Mouse (Mus musculus) R1 (cell line): ENCODE measurements at regions not wholly inside any gene's neighbourhood (a gene's known extent, or its start where the extent isn't known, plus 50 kb on each side); places are given as distances from the start of the nearest gene placed in this dataset.

ENCODE experiments used
- DNase-seq: peaks from one replicate; pipeline ENCODE4 v3.0.0-alpha.2; 2018; ENCODE audit warnings: low read depth, low spot score

GRCm38 (mm10) chr3:48207950-48208349, 1549.2 kb downstream of the Pcdh18 start:
- no peak for DNase-seq

- no peak for DNase-seq
Observed at GRCm38 (mm10) chr3:48194300-48194699, 1562.8 kb downstream of the Pcdh18 start.

GRCm38 (mm10) chr3:48144885-48145284, 1612.2 kb downstream of the Pcdh18 start:
- no peak for DNase-seq

- DNase-seq, result no peak
Observed at GRCm38 (mm10) chr3:48134938-48135337, 1622.2 kb downstream of the Pcdh18 start.

- peak; percentile 71 for DNase-seq
Observed at GRCm38 (mm10) chr3:48124263-48124662, 1632.9 kb downstream of the Pcdh18 start.

GRCm38 (mm10) chr3:48100847-48101246, 1652.8 kb upstream of the Pabpc4l start:
- no peak for DNase-seq

GRCm38 (mm10) chr3:48080616-48081015, 1632.6 kb upstream of the Pabpc4l start:
- DNase-seq, result no peak

GRCm38 (mm10) chr3:48075306-48075705, 1627.3 kb upstream of the Pabpc4l start:
- no peak for DNase-seq

- DNase-seq, result peak; percentile 74
Observed at GRCm38 (mm10) chr3:48068628-48069027, 1620.6 kb upstream of the Pabpc4l start.
